Mouse (Mus musculus) kidney, adult 2 months (tissue): Measurements from ENCODE around the gene Agxt2.
A peak's percentile ranks its signal among the peaks of the same experiment; 100 is the strongest.

Experiments used
- CTCF ChIP-seq: fragments of 200-500 bp; conservative IDR thresholded peaks from 2 replicates; pipeline ENCODE4 v1.5.1; 2011; ENCODE audit warnings: low read depth, mild to moderate bottlenecking, control low read depth, low read length, moderate library complexity, mixed read lengths; ENCODE audit not compliant: insufficient read depth, insufficient read length
- POLR2A ChIP-seq: fragments of 200-500 bp; IDR thresholded peaks from one replicate; pipeline ENCODE4 v1.6.1; 2011; ENCODE audit warnings: low read depth, low read length, control low read depth

GRCm38 (mm10) chr15:10439963-10440362, 81.6 kb downstream of the Agxt2 start:
- peak; percentile 54 for TF ChIP-seq CTCF
- TF ChIP-seq POLR2A, result no peak
